Mouse (Mus musculus): ENCODE data around the gene Gstm2. TPM values are rescaled to one million over a fixed set of nuclear protein-coding genes. Genes with fewer than 3 reads are reported as not detected.
"Not testable (repeated sequence)": the region's sequence is repeated elsewhere in the genome, so short reads cannot be mapped to it uniquely, and the experiment has no call there.

Gene Gstm2
- total and polyA plus RNA-seq, 3 experiments = 0.13 to 0.53 TPM; not detected in 1

DNA sequence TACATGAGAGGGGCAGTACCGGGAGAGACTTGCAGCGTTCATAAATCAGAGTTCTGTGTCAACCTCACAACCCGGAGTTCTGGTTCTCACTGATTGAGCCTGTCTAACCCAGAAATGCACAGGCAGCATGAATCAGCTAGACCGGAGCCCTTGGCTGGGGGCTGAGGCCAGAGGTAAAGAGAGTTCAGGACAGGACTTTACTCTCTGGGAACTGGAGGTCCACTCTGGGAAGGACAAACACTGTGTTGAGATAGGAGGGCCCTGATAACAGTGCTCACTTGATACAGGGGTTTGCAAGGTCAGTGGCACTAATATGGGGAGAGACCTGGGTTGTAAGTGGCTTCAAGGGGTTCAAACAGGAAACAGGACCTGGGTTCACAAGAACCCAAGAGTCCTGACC lies 39.1 kb upstream of the Gstm2 start:
- no peak for TF ChIP-seq MAZ (IDR thresholded peaks at IDR 0.05; ENCODE audit: low read depth, low read length)
- no peak for TF ChIP-seq ZKSCAN1 (IDR thresholded peaks at IDR 0.05; ENCODE audit: borderline replicate concordance, low read depth, low read length)
- TF ChIP-seq ETS1 (conservative IDR thresholded peaks at IDR 0.05; ENCODE audit: low read depth, low read length) = no peak
- TF ChIP-seq IRF4 (IDR thresholded peaks at IDR 0.05; ENCODE audit: low read depth, low read length) = no peak
- TF ChIP-seq NELFE (IDR thresholded peaks at IDR 0.05; ENCODE audit: low read depth, low read length) = no peak
- no peak for TF ChIP-seq SMC3 (IDR thresholded peaks at IDR 0.05; ENCODE audit: low read depth, low read length)
- no peak for TF ChIP-seq POLR2A (IDR thresholded peaks at IDR 0.05; ENCODE audit: low read depth, low read length)
- TF ChIP-seq ZNF384 (IDR thresholded peaks at IDR 0.05; ENCODE audit: low read depth, low read length) = no peak
- no peak for TF ChIP-seq KAT2A (IDR thresholded peaks at IDR 0.05; ENCODE audit: insufficient replicate concordance, low read length)
- TF ChIP-seq CHD1 (IDR thresholded peaks at IDR 0.05; ENCODE audit: low read depth, low read length) = no peak
- TF ChIP-seq BHLHE40 (IDR thresholded peaks at IDR 0.05; ENCODE audit: low read depth, low read length) = no peak
- no peak for TF ChIP-seq ELF1 (IDR thresholded peaks at IDR 0.05; ENCODE audit: low read depth, low read length)
- no peak for TF ChIP-seq POLR2AphosphoS2 (IDR thresholded peaks at IDR 0.05; ENCODE audit: low read depth, low read length)
- H3K36me3 ChIP-seq (replicated peaks in 1 of 2; ENCODE audit: control insufficient read depth in 1 of 2, insufficient read depth in 1 of 2, low read length in 1 of 2) = no peaks in the 10 kb centered on the region
- H3K9ac ChIP-seq (ENCODE audit: insufficient read depth, low read depth) = no peak overlapping the region
- no peaks in the 10 kb centered on the region for H3K9me3 ChIP-seq (replicated peaks; ENCODE audit: low read length)
- no peak for DNase-seq (ENCODE audit: extremely low read depth)
- peaks cover 10% of the 10 kb centered on the region for H3K27me3 ChIP-seq (replicated peaks)
- no peak overlapping the region for H3K27ac ChIP-seq (ENCODE audit: insufficient read depth, low read depth)
- no peak overlapping the region for H3K4me2 ChIP-seq (ENCODE audit: insufficient read depth, low read depth, poor library complexity, severe bottlenecking)
- in situ Hi-C loops (cut with MboI; ENCODE audit: low pct_ligation_motif_present, low pct_unique_long_range_greater_than_20kb, low sequenced_read_pairs) = no loop called here
- dilution Hi-C loops (cut with MboI; ENCODE audit: extremely low pct_ligation_motif_present, extremely low pct_unique_long_range_greater_than_20kb, low sequenced_read_pairs) = no loop called here
- H3K4me1 ChIP-seq (ENCODE audit: control insufficient read depth in 1 of 2, insufficient read depth in 2 of 2) = no peaks in the 10 kb centered on the region; a peak in 1 of 4 replicates
- H3K79me2 ChIP-seq (replicated peaks; ENCODE audit: control insufficient read depth, extremely low read depth, insufficient read depth, poor library complexity, severe bottlenecking) = no peaks in the 10 kb centered on the region
- no peak overlapping the region for H3K4me3 ChIP-seq (replicated peaks in 1 of 3; ENCODE audit: low read depth in 2 of 3, low read length in 2 of 3, poor library complexity in 1 of 3)

DNA sequence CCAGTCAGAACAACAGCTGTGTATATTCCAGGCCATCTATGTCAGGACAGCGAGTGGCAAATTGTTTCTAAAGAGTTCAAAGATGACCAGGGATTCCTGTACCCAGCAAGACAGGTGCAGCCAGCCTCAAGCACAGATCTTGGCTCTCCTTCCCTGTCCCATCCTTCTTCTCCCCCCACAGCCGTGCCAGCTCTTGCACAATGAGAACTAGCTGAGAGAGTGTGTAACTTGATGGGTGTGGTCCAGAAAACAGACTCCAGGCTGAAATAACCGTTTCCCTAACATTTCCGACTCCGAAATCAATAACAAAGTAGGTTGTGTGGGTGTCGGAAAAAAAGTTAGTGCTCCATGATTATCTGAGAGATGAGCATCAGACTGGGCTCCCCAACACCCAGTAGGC lies 36.4 kb upstream of the Gstm2 start:
- Histone ChIP-seq H3K4me2 (ENCODE audit: insufficient read depth, low read depth, poor library complexity, severe bottlenecking) (no peak overlapping the region), H3K79me2 (replicated peaks; ENCODE audit: control insufficient read depth, extremely low read depth, insufficient read depth, poor library complexity, severe bottlenecking) (no peaks in the 10 kb centered on the region), H3K36me3 (replicated peaks in 1 of 2; ENCODE audit: control insufficient read depth in 1 of 2, insufficient read depth in 1 of 2, low read length in 1 of 2) (no peaks in the 10 kb centered on the region), H3K9ac (ENCODE audit: insufficient read depth, low read depth) (no peak overlapping the region), H3K27me3 (replicated peaks) (no peaks in the 10 kb centered on the region), H3K27ac (ENCODE audit: insufficient read depth, low read depth) (no peak overlapping the region), H3K4me1 (ENCODE audit: control insufficient read depth in 1 of 2, insufficient read depth in 2 of 2) (peaks cover 6 to 12% of the 10 kb centered on the region in 2 experiments), H3K9me3 (replicated peaks; ENCODE audit: low read length) (no peaks in the 10 kb centered on the region), H3K4me3 (replicated peaks in 1 of 3; ENCODE audit: low read depth in 2 of 3, low read length in 2 of 3, poor library complexity in 1 of 3) (no peak overlapping the region)
- no peak for DNase-seq (ENCODE audit: extremely low read depth)
- in situ Hi-C loops (cut with MboI; ENCODE audit: low pct_ligation_motif_present, low pct_unique_long_range_greater_than_20kb, low sequenced_read_pairs) (no loop called here), dilution Hi-C loops (cut with MboI; ENCODE audit: extremely low pct_ligation_motif_present, extremely low pct_unique_long_range_greater_than_20kb, low sequenced_read_pairs) (no loop called here)
- no peak for TF ChIP-seq ZNF384 (IDR thresholded peaks at IDR 0.05; ENCODE audit: low read depth, low read length)
- TF ChIP-seq NRF1 (IDR thresholded peaks at IDR 0.05; ENCODE audit: low read depth, low read length) = no peak
- no peak for TF ChIP-seq IRF4 (IDR thresholded peaks at IDR 0.05; ENCODE audit: low read depth, low read length)
- no peak for TF ChIP-seq ZMIZ1 (IDR thresholded peaks at IDR 0.05; ENCODE audit: low read depth, low read length)
- TF ChIP-seq SIN3A (IDR thresholded peaks at IDR 0.05; ENCODE audit: low read length) = no peak
- TF ChIP-seq RAD21 (IDR thresholded peaks at IDR 0.05; ENCODE audit: low read depth, low read length) = no peak
- TF ChIP-seq PAX5 (IDR thresholded peaks at IDR 0.05; ENCODE audit: low read length) = no peak

DNA sequence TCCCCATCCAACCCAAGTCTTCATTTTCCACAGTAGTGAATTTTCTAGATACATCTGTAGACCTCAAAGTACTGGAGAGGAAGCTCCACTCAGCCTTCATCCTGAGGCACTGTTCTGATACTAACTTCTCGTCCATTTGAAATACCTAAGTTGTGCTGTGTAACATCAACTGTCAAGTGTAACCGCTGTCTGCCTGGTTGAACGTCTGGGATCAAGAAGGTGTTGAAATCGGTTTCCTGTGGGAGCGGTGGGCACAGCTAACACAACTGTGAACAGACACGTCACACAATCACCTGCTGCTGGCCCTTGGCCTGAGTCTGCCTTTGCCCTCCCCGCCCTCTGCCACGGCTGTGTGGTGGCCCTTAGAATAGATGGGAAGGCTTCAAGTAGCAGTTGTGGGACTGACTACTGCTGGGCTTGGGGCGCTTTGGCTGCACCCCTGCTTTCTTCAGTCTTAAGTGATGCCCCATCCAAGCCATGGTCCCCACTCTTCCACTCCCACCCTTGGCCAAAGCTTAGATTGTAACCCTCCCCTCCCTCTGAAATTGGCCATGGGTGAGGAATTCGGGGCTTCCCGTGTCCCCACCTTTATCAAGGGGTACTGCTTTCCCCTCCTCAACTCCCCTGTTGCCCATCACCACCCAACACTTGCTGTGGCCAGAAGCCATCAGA lies 34.2 kb upstream of the Gstm2 start:
- peaks cover 11 to 18% of the 10 kb centered on the region in 2 experiments; a peak in 3 of 4 replicates for H3K4me1 ChIP-seq (ENCODE audit: control insufficient read depth in 1 of 2, insufficient read depth in 2 of 2)
- DNase-seq (ENCODE audit: extremely low read depth); H3K4me3 ChIP-seq (replicated peaks in 1 of 3; ENCODE audit: low read depth in 2 of 3, low read length in 2 of 3, poor library complexity in 1 of 3); H3K4me2 ChIP-seq (ENCODE audit: insufficient read depth, low read depth, poor library complexity, severe bottlenecking); H3K36me3 ChIP-seq (replicated peaks in 1 of 2; ENCODE audit: control insufficient read depth in 1 of 2, insufficient read depth in 1 of 2, low read length in 1 of 2); in situ Hi-C loops (cut with MboI; ENCODE audit: low pct_ligation_motif_present, low pct_unique_long_range_greater_than_20kb, low sequenced_read_pairs); H3K9me3 ChIP-seq (replicated peaks; ENCODE audit: low read length); H3K27me3 ChIP-seq (replicated peaks); dilution Hi-C loops (cut with MboI; ENCODE audit: extremely low pct_ligation_motif_present, extremely low pct_unique_long_range_greater_than_20kb, low sequenced_read_pairs); H3K27ac ChIP-seq (ENCODE audit: insufficient read depth, low read depth); H3K9ac ChIP-seq (ENCODE audit: insufficient read depth, low read depth); H3K79me2 ChIP-seq (replicated peaks; ENCODE audit: control insufficient read depth, extremely low read depth, insufficient read depth, poor library complexity, severe bottlenecking): not testable (repeated sequence)

DNA sequence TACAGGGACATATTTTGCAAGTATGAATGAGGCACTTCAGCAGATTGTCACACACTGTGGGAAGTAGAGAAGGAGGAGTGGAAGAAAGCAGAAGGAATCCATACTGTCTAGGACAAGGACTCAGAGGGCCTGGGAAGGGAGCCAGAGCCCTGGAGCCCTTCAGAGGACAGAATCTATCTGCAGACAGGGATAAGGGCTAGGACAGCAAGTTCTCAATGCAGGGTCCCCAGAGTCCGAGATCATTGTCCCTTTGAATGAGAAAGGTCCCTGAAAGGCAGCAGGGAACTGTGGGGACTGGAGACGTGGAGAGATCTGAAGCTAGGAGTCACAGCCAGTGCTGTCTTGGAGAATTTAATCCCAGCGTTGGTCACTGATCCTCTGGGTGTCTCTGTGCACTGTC lies 33.0 kb upstream of the Gstm2 start:
- H3K27ac ChIP-seq (ENCODE audit: insufficient read depth, low read depth); H3K36me3 ChIP-seq (replicated peaks in 1 of 2; ENCODE audit: control insufficient read depth in 1 of 2, insufficient read depth in 1 of 2, low read length in 1 of 2); H3K27me3 ChIP-seq (replicated peaks); DNase-seq (ENCODE audit: extremely low read depth); dilution Hi-C loops (cut with MboI; ENCODE audit: extremely low pct_ligation_motif_present, extremely low pct_unique_long_range_greater_than_20kb, low sequenced_read_pairs); H3K4me2 ChIP-seq (ENCODE audit: insufficient read depth, low read depth, poor library complexity, severe bottlenecking); H3K9ac ChIP-seq (ENCODE audit: insufficient read depth, low read depth); H3K9me3 ChIP-seq (replicated peaks; ENCODE audit: low read length); H3K79me2 ChIP-seq (replicated peaks; ENCODE audit: control insufficient read depth, extremely low read depth, insufficient read depth, poor library complexity, severe bottlenecking); H3K4me3 ChIP-seq (replicated peaks in 1 of 3; ENCODE audit: low read depth in 2 of 3, low read length in 2 of 3, poor library complexity in 1 of 3): not testable (repeated sequence)
- in situ Hi-C loops (cut with MboI; ENCODE audit: low pct_ligation_motif_present, low pct_unique_long_range_greater_than_20kb, low sequenced_read_pairs) = loop anchor here (5.0 kb wide), 1 partner anchor 82 kb away; no protein-coding TSS in a partner anchor
- H3K4me1 ChIP-seq (ENCODE audit: control insufficient read depth in 1 of 2, insufficient read depth in 2 of 2) = peaks cover 11 to 19% of the 10 kb centered on the region in 2 experiments; a peak in 3 of 4 replicates
